Mouse (Mus musculus): ENCODE results near the gene Olfr523. TPM values are rescaled to one million over a fixed set of nuclear protein-coding genes. Genes with fewer than 3 reads are reported as not detected.
A peak's percentile ranks its signal among the peaks of the same experiment; 100 is the strongest.

The Olfr523 gene
- polyA plus RNA-seq, 1 experiment from 2014 or later, result not detected

DNA sequence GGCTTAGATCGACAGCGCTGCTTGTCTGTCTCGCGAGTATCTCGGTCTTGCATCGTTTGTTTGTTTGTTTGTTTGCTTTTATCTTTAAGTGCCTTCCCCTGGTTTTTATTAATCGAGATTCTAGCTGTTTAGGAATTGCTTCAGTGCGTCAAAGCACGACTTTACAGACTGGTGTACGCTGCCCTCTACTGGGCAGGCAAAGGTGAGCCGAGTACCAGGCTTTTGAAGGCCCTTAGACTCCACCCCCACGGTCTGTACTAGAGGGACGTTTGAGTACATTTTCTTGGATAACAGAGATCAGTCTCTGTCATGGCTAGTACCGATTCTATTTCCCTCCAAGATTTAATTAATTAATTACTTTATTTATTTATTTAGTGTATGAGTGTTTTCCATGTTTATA, 31.7 kb upstream of the Olfr523 start:
- Histone ChIP-seq H3K36me3 (no peaks in the 10 kb centered on the region), H3K9me3 (no peaks in the 10 kb centered on the region), H3K4me2 (replicated peaks) (no peak overlapping the region), H3K4me3 (no peak overlapping the region), H3K4me1 (peaks cover 7% of the 10 kb centered on the region), H3K9ac (replicated peaks) (no peak overlapping the region), H3K27me3 (peaks cover 11% of the 10 kb centered on the region; the same call in 1 of the 2 replicates), H3K27ac (replicated peaks) (no peak overlapping the region)
- WGBS, result 7% methylated on average over 14 of the region's 14 CpGs
- ATAC-seq (ENCODE audit: low FRiP score, low read depth), result no peak

DNA sequence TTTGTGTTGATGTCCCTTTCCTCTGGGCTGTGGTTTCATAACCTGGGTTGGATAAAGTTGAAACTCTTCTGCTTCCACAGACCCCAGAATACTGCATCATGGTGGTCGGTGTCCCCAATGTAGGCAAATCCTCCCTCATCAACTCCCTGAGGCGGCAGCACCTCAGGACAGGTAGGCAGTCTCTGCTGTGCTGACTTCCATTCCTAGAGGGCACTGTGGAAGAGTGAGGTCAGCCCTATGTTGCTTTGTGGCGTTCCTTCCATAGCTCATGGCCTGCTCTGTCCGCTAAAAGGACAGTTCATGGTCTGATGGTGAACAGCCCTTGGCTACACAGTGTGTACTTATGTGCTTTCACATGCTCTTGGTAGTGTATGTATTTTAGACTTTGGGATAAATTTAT, 28.5 kb upstream of the Olfr523 start:
- no peak overlapping the region for H3K4me3 ChIP-seq
- ATAC-seq (ENCODE audit: low FRiP score, low read depth), result no peak
- H3K4me2 ChIP-seq (replicated peaks), result no peak overlapping the region
- H3K27me3 ChIP-seq, result peaks cover 9% of the 10 kb centered on the region; the same call in 1 of the 2 replicates
- H3K9ac ChIP-seq (replicated peaks), result no peak overlapping the region
- 87% methylated on average over 4 of the region's 4 CpGs for WGBS
- no peaks in the 10 kb centered on the region for H3K4me1 ChIP-seq
- 0 out of 2 replicates have a peak, but pooled peaks cover 8% of the 10 kb centered on the region for H3K36me3 ChIP-seq
- H3K27ac ChIP-seq (replicated peaks), result no peak overlapping the region
- no peaks in the 10 kb centered on the region for H3K9me3 ChIP-seq

GRCm38 (mm10) chr7:140153383-140153782, 19.6 kb upstream of the Olfr523 start:
- Histone ChIP-seq H3K9ac (replicated peaks) (peak overlapping the region; percentile 52), H3K4me2 (replicated peaks) (peak overlapping the region; percentile 59), H3K4me3 (peak overlapping the region; percentile 39), H3K4me1 (peaks cover 19% of the 10 kb centered on the region), H3K27ac (replicated peaks) (no peak overlapping the region), H3K36me3 (peaks cover 7% of the 10 kb centered on the region; the same call in 1 of the 2 replicates), H3K27me3 (peaks cover 46% of the 10 kb centered on the region), H3K9me3 (no peaks in the 10 kb centered on the region)
- peak; percentile 67 for ATAC-seq (ENCODE audit: low FRiP score, low read depth)
- 2% methylated on average over 28 of the region's 28 CpGs for WGBS

DNA sequence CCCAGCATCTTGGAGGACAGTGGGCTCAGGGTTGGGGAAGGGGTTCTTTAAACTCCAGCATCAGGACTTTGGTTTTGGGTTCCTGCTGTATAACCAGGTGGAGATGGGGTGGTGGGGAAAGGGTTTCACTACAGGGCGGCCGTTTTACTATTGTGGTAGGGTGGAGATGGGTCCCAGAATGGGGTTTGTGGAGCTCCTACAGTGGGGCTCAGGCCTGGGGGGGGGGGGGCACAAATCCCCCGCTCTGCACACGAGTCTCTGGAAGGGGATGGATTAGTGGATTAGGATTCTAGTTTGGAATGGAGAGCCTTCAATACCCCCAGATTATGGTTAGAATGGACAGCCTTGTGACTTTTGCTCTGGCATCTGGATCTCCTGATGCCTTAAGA, 19.2 kb upstream of the Olfr523 start:
- ATAC-seq (ENCODE audit: low FRiP score, low read depth), result no peak; the same call in 1 of the 2 replicates
- H3K4me3 ChIP-seq, result peak overlapping the region; percentile 39
- no peaks in the 10 kb centered on the region for H3K9me3 ChIP-seq
- H3K27me3 ChIP-seq, result peaks cover 50% of the 10 kb centered on the region
- peaks cover 7% of the 10 kb centered on the region; the same call in 1 of the 2 replicates for H3K36me3 ChIP-seq
- peaks cover 19% of the 10 kb centered on the region for H3K4me1 ChIP-seq
- WGBS, result 10% methylated on average over 4 of the region's 4 CpGs
- H3K4me2 ChIP-seq (replicated peaks), result peak overlapping the region; percentile 59
- H3K9ac ChIP-seq (replicated peaks), result peak overlapping the region; percentile 53
- no peak overlapping the region for H3K27ac ChIP-seq (replicated peaks)

GRCm38 (mm10) chr7:140154218-140154927, 18.6 kb upstream of the Olfr523 start, which contains the start of gene Sprn:
TSS of gene Sprn (minus strand) at chr7:140154877.
- H3K27ac ChIP-seq (replicated peaks), result 0 out of 2 replicates have a peak within 1 kb of the TSS, but pooled peaks have one; percentile 7
- H3K9ac ChIP-seq (replicated peaks), result peak within 1 kb of the TSS; percentile 53
- no peaks in the 10 kb centered on the region for H3K9me3 ChIP-seq
- H3K27me3 ChIP-seq, result peaks cover 51% of the 10 kb centered on the region
- H3K4me3 ChIP-seq, result peak within 1 kb of the TSS; percentile 39
- H3K4me2 ChIP-seq (replicated peaks), result peak within 1 kb of the TSS; percentile 59
- H3K36me3 ChIP-seq, result peaks cover 7% of the 10 kb centered on the region; the same call in 1 of the 2 replicates
- peak; percentile 68; the same call in 1 of the 2 replicates for ATAC-seq (ENCODE audit: low FRiP score, low read depth)
- WGBS, result under 1% methylated on average over 27 of the region's 28 CpGs
- H3K4me1 ChIP-seq, result peaks cover 19% of the 10 kb centered on the region

GRCm38 (mm10) chr7:140160363-140160762, 12.7 kb upstream of the Olfr523 start:
- H3K4me1 ChIP-seq, result no peaks in the 10 kb centered on the region
- no peak overlapping the region for H3K4me2 ChIP-seq (replicated peaks)
- H3K27ac ChIP-seq (replicated peaks), result no peak overlapping the region
- 78% methylated on average over 3 of the region's 3 CpGs for WGBS
- no peaks in the 10 kb centered on the region for H3K9me3 ChIP-seq
- H3K9ac ChIP-seq (replicated peaks), result no peak overlapping the region
- no peaks in the 10 kb centered on the region for H3K36me3 ChIP-seq
- no peak overlapping the region for H3K4me3 ChIP-seq
- ATAC-seq (ENCODE audit: low FRiP score, low read depth), result no peak
- peaks cover 22% of the 10 kb centered on the region for H3K27me3 ChIP-seq

DNA sequence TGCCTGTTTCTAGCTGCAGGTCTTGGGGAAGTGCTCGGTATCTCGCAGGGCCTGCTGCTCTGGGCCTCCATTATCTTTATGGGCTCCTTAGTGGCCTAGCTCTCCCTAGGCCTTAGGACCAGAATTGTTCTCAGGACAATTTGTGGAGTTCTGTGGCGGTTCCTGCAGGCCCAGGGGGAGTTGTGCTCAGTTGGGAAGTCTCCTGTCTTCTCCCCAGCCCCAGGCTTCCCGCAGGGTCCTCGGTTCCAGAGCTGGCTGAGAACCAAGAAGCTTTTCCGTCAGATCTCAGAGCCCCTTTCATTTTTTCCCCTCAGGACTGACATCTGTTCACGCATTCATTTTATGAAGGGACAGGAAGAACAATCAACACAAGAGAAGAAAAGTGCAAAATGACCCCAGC, 8.4 kb upstream of the Olfr523 start, which contains the start of gene Olfr522:
Gene Olfr522, minus strand, starts transcription at position 101 of the 400 bp plus-strand sequence.
- Histone ChIP-seq H3K27me3 (no peaks in the 10 kb centered on the region), H3K9ac (replicated peaks) (no peak within 1 kb of the TSS), H3K4me2 (replicated peaks) (no peak within 1 kb of the TSS), H3K4me1 (no peaks in the 10 kb centered on the region), H3K4me3 (no peak within 1 kb of the TSS), H3K9me3 (no peaks in the 10 kb centered on the region), H3K36me3 (no peaks in the 10 kb centered on the region), H3K27ac (replicated peaks) (no peak within 1 kb of the TSS)
- WGBS, result 73% methylated on average over 7 of the region's 7 CpGs
- ATAC-seq (ENCODE audit: low FRiP score, low read depth), result no peak

- Histone ChIP-seq H3K4me2 (replicated peaks) (no peak overlapping the region), H3K36me3 (no peaks in the 10 kb centered on the region), H3K9ac (replicated peaks) (no peak overlapping the region), H3K27me3 (no peaks in the 10 kb centered on the region), H3K9me3 (no peaks in the 10 kb centered on the region), H3K4me1 (no peaks in the 10 kb centered on the region), H3K27ac (replicated peaks) (no peak overlapping the region), H3K4me3 (no peak overlapping the region)
- 85% methylated on average over 1 of the region's 1 CpGs for WGBS
- no peak for ATAC-seq (ENCODE audit: low FRiP score, low read depth)
These were observed 5.1 kb upstream of the Olfr523 start for GRCm38 (mm10) chr7:140167950-140168349.

- H3K36me3 ChIP-seq, result no peaks in the 10 kb centered on the region
- WGBS, result 90% methylated on average over 4 of the region's 4 CpGs
- H3K27me3 ChIP-seq, result no peaks in the 10 kb centered on the region
- H3K4me1 ChIP-seq, result no peaks in the 10 kb centered on the region
- H3K4me2 ChIP-seq (replicated peaks), result no peak overlapping the region
- no peak overlapping the region for H3K9ac ChIP-seq (replicated peaks)
- H3K4me3 ChIP-seq, result no peak overlapping the region
- H3K27ac ChIP-seq (replicated peaks), result no peak overlapping the region
- no peaks in the 10 kb centered on the region for H3K9me3 ChIP-seq
- ATAC-seq (ENCODE audit: low FRiP score, low read depth), result no peak
These were observed 3.6 kb upstream of the Olfr523 start for GRCm38 (mm10) chr7:140169386-140169785.

- Histone ChIP-seq H3K27me3 (no peaks in the 10 kb centered on the region), H3K9me3 (no peaks in the 10 kb centered on the region), H3K27ac (replicated peaks) (no peak overlapping the region), H3K4me2 (replicated peaks) (no peak overlapping the region), H3K9ac (replicated peaks) (no peak overlapping the region), H3K4me1 (no peaks in the 10 kb centered on the region), H3K36me3 (no peaks in the 10 kb centered on the region), H3K4me3 (no peak overlapping the region)
- WGBS, result 89% methylated on average over 3 of the region's 3 CpGs
- no peak for ATAC-seq (ENCODE audit: low FRiP score, low read depth)
These were observed 2.2 kb upstream of the Olfr523 start for GRCm38 (mm10) chr7:140170863-140171262.

DNA sequence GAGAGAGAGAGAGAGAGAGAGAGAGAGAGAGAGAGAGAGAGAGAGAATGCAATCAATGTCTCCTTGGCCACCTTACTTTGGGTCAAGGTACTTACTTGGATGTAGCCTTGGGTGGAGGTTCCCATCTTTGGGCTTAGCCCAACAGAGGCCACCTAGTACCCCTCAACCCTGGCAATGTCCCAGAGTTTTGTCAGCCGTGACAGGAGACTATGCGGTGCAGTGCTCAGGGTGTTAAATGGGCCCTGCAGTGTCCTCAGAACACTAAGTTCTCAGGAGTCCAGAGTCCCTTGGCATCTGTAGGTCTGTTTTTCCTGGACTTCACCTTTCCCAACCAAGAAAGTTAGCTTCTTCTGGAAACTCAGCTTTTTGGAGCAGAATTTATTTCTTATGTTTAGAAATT, 6.2 kb downstream of the Olfr523 start:
- no peak overlapping the region for H3K4me2 ChIP-seq (replicated peaks)
- H3K27ac ChIP-seq (replicated peaks), result no peak overlapping the region
- no peaks in the 10 kb centered on the region for H3K9me3 ChIP-seq
- WGBS, result 89% methylated on average over 2 of the region's 2 CpGs
- H3K36me3 ChIP-seq, result no peaks in the 10 kb centered on the region
- no peak for ATAC-seq (ENCODE audit: low FRiP score, low read depth)
- no peaks in the 10 kb centered on the region for H3K4me1 ChIP-seq
- H3K4me3 ChIP-seq, result no peak overlapping the region
- H3K9ac ChIP-seq (replicated peaks), result no peak overlapping the region
- no peaks in the 10 kb centered on the region for H3K27me3 ChIP-seq

- ATAC-seq (ENCODE audit: low FRiP score, low read depth), result no peak
- no peaks in the 10 kb centered on the region for H3K4me1 ChIP-seq
- no peaks in the 10 kb centered on the region for H3K9me3 ChIP-seq
- no peak overlapping the region for H3K9ac ChIP-seq (replicated peaks)
- H3K4me2 ChIP-seq (replicated peaks), result no peak overlapping the region
- no peaks in the 10 kb centered on the region for H3K36me3 ChIP-seq
- H3K27ac ChIP-seq (replicated peaks), result no peak overlapping the region
- H3K4me3 ChIP-seq, result no peak overlapping the region
- WGBS, result 80% methylated on average over 2 of the region's 2 CpGs
- H3K27me3 ChIP-seq, result no peaks in the 10 kb centered on the region
These were observed 7.7 kb downstream of the Olfr523 start for GRCm38 (mm10) chr7:140180692-140181091.

Data from midbrain, embryonic 12.5 days (tissue).